Mouse (Mus musculus) megakaryocyte progenitor cell, adult 5-6 weeks (primary cell): ENCODE measurements around the gene Skida1. TPM values are rescaled to one million over a fixed set of nuclear protein-coding genes. Genes with fewer than 3 reads are reported as not detected.

Source experiments
- ATAC-seq: replicated peaks from 2 replicates; pipeline ENCODE4 v1.8.0; 2016; ENCODE audit warnings: mild to moderate bottlenecking, moderate TSS enrichment, inconsistent platforms; ENCODE audit not compliant: poor library complexity
- total RNA-seq, 2 experiments: library from RNA; stranded (forward) in 1 of 2; stranded (reverse) in 1 of 2; fragments of 157-497, 149-512 nt in 1 of 2; fragments of 200-1000 nt in 1 of 2; gene quantifications; 2 replicates each; pipeline versions ENCODE4 v1.2.3 to v1.2.4; 2015 to 2017

Gene Skida1
- total RNA-seq, 2 experiments from 2014 or later: not detected

GRCm38 (mm10) chr2:18055929-18056785 lies 7.3 kb upstream of the Skida1 start:
- peak; percentile 73 for ATAC-seq

GRCm38 (mm10) chr2:18055016-18055928 lies 6.4 kb upstream of the Skida1 start, which contains the start of gene Mllt10:
TSS of gene Mllt10 (plus strand) at chr2:18055237.
- no peak for ATAC-seq

- ATAC-seq: no peak
Measured at GRCm38 (mm10) chr2:18053951-18054530, 5.2 kb upstream of the Skida1 start.

GRCm38 (mm10) chr2:18053243-18053950 lies 4.5 kb upstream of the Skida1 start:
- ATAC-seq: no peak

- ATAC-seq: no peak
Measured at GRCm38 (mm10) chr2:18052581-18052980, 3.7 kb upstream of the Skida1 start.

DNA sequence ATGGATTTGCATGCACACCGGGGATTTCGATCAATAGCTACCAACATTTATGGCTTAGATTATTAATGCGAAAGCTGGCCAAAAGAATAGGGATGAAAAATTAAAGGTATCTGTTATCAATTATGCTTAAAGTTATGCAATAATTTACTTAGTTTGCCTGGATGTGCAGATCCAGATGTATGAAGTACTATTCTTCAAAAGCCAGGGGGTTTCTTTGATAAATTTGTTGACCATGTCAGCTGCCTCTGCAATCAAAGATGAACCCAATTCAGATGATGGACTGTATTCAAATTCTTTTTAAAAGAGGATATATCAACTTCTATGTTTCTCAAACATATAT lies 3.0 kb upstream of the Skida1 start:
- no peak for ATAC-seq

DNA sequence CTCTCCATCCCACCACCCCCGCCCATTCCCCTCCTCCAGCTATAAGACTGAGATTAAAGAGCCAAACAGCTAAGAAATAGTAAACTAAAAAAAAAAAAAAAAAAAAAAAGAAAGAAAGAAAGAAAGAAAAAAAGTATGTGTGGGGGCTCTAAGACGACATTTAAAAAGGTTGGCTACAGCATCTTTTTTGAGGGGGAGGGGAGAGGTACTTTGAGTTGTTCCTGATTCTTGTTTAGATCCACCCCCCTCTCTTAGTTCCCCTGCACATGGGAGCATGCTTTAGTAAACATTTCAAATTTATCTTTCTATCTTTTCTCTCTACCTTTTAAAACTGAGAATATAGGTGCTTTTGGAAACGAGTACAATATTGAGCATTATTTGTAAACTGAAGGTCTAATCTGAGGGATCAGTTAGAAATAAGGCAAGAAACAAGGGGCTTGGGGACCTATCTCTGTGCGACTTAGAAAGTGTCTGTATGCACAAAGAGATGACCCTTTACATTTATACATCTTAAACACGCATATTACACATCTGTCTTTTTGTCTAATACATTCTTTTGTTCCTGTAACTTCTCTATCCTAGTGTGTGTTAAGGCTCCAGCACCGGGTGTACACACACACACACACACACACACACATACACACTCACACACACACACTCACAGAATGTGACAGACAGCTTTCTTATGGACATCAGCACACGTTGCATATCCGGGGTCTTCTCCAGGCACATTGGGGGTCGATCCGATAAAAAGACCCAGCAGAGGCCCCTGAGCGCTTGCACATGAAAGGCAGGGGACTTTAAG lies 2.4 kb upstream of the Skida1 start:
- no peak for ATAC-seq

DNA sequence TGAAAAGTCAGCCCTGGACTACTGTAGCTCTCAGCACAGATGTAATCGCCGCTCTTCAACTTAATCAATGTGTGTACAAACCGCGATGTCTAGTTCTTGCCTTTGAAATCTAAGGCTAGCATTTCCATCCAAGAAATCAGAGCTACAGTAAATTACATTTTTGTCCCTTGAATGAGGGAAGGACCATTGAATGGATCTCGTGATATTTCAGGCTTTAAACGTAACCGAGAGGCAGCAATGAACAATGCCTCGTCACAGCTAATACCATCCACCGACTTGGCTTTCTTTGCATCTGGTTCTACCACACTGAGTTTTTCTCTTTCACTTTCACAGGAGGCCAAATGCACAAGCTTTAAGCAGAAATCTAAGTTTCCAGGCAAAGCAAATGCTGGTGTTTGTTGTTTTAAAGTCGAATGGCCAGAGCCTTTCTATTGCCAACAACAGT lies 1.7 kb upstream of the Skida1 start:
- peak; percentile 35; the same call in 1 of the 2 replicates for ATAC-seq

DNA sequence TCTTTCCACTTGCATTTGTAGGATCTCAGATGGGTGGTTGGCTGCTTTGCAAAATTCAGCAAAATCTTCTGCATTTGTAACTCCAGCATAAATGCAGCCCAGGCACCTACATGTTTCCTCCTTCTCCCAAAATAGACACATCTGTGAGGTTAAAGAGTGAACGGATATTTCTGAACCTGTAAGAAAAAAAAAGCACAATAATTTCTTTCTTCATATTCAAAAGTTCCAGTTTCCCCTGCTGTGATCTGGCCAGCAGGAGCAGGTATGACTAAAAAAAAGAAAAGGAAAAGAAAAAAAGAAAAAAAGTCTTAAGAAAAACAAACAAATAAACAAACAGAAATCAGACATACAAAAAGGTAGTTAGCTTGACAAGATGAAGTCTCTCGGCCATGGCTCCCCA lies 1.2 kb upstream of the Skida1 start:
- no peak for ATAC-seq

GRCm38 (mm10) chr2:18049279-18049821 lies 499 bp upstream of the Skida1 start:
- no peak for ATAC-seq

- peak; percentile 46 for ATAC-seq
Measured at GRCm38 (mm10) chr2:18047646-18048452, 1.0 kb downstream of the Skida1 start.

GRCm38 (mm10) chr2:18046758-18047645 lies 1.8 kb downstream of the Skida1 start:
- peak; percentile 53 for ATAC-seq

GRCm38 (mm10) chr2:18046186-18046585 lies 2.7 kb downstream of the Skida1 start:
- ATAC-seq: no peak

DNA sequence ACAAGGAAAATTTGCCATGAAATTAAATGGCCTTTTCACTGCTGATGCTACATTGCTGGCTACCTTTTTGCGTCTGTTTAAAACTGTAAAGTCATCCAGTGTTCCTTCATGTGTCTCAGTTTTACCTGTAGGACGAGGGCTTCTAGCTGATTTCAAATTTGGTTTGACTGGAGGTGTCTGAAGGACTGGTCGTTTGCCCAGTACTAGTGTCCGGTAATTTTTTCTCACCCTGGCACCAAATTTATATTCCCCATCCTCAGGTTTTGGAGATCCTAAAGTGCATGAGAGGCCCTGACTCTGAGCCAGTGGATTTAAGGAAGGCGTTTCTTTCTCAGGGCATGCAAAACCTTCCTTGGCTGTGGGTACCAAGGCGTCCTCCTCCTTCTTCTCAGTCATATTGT lies 3.1 kb downstream of the Skida1 start:
- no peak for ATAC-seq

DNA sequence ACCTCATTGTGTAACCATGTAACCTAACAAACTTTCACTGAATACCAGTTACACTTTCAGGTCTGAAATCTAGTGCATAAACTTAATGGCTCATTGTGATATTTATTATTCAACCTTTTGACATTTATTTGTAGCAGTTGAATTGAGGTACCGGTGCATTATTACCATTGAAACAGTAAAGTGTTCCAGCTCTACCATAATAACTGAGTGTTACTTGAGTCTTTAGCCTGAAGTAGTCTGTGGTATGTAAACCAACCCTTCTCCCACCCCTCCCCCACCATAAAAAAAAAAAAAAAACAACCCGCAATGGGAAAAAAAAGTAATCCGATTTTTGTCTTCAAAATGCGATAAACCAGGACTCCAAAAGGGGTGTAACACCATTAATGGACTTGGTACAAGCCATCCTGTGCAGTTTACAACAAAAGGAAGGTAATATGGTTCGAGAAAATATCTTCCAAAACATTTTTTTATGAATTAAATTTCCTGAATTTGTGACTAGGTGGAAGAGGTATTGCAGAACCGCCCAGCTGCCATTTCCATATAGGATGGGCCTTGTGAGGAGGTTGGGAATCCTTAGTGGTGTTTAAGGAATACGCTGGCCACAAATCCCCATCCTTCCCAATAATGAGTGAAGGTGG lies 3.6 kb downstream of the Skida1 start:
- ATAC-seq: no peak

- no peak for ATAC-seq
Measured at GRCm38 (mm10) chr2:18041199-18041885, 7.5 kb downstream of the Skida1 start.
